Mouse (Mus musculus) CH12.LX (cell line): Measurements from ENCODE around the gene Dner. TPM values are rescaled to one million over a fixed set of nuclear protein-coding genes. Genes with fewer than 3 reads are reported as not detected.
A peak's percentile ranks its signal among the peaks of the same experiment; 100 is the strongest.

Experiments used
- DNase-seq: peaks from one replicate; pipeline ENCODE4 v3.0.0-alpha.2; 2013; ENCODE audit errors: extremely low read depth
- H3K27ac ChIP-seq: 2 replicates; pipeline ENCODE4 v1.5.1; 2012; ENCODE audit warnings: low read depth, mild to moderate bottlenecking, control low read depth, moderate library complexity; ENCODE audit not compliant: insufficient read depth
- H3K27me3 ChIP-seq: replicated peaks from 2 replicates; pipeline ENCODE3; 2012; ENCODE audit warnings: inconsistent platforms
- H3K36me3 ChIP-seq, 2 experiments: replicated peaks in 1 of 2; 2 replicates each; pipeline versions ENCODE3 to v1.6.1; 2012; ENCODE audit warnings: inconsistent platforms in 1 of 2, low read length in 1 of 2, mild to moderate bottlenecking in 1 of 2, mixed read lengths in 1 of 2, moderate library complexity in 1 of 2; ENCODE audit not compliant: control insufficient read depth in 1 of 2, insufficient read depth in 1 of 2
- H3K4me1 ChIP-seq, 2 experiments: 2 replicates each; pipeline ENCODE4 v1.6.1; 2012; ENCODE audit warnings: inconsistent platforms in 1 of 2, moderate library complexity in 1 of 2; ENCODE audit not compliant: insufficient read depth in 2 of 2, control insufficient read depth in 1 of 2
- H3K4me2 ChIP-seq: 2 replicates; pipeline ENCODE4 v1.6.1; 2012; ENCODE audit warnings: low read depth, mild to moderate bottlenecking, control low read depth; ENCODE audit not compliant: poor library complexity, insufficient read depth, severe bottlenecking
- H3K4me3 ChIP-seq, 3 experiments: fragments of 150-350 bp in 1 of 3; sonication (generic) in 1 of 3; replicated peaks in 1 of 3; 2 replicates each; pipeline versions ENCODE3 to v1.5.1; 2011 to 2012; ENCODE audit warnings: low read depth in 2 of 3, low read length in 2 of 3, mild to moderate bottlenecking in 2 of 3, moderate library complexity in 2 of 3, control low read depth in 1 of 3, improper control_type of control experiment in 1 of 3, inconsistent platforms in 1 of 3, mixed read lengths in 1 of 3; ENCODE audit not compliant: poor library complexity in 1 of 3
- H3K79me2 ChIP-seq: replicated peaks from 2 replicates; pipeline ENCODE4 v1.6.1; 2012; ENCODE audit warnings: mild to moderate bottlenecking, moderate library complexity; ENCODE audit not compliant: control insufficient read depth, poor library complexity, insufficient read depth, severe bottlenecking; ENCODE audit errors: extremely low read depth
- H3K9ac ChIP-seq: 2 replicates; pipeline ENCODE4 v1.6.1; 2012; ENCODE audit warnings: low read depth, mild to moderate bottlenecking, control low read depth, moderate library complexity; ENCODE audit not compliant: insufficient read depth
- H3K9me3 ChIP-seq: replicated peaks from 2 replicates; pipeline ENCODE3; 2012; ENCODE audit warnings: low read length, inconsistent platforms, mixed read lengths
- CHD2 ChIP-seq: IDR thresholded peaks from 2 replicates; pipeline ENCODE4 v1.6.1; 2011; ENCODE audit warnings: low read length, improper control_type of control experiment
- CTCF ChIP-seq, 2 experiments: IDR thresholded peaks in 1 of 2; conservative IDR thresholded peaks in 1 of 2; 2 replicates each; pipeline ENCODE4 v1.5.1; 2011 to 2012; ENCODE audit warnings: low read depth in 2 of 2, low read length in 2 of 2, improper control_type of control experiment in 1 of 2, inconsistent platforms in 1 of 2, mild to moderate bottlenecking in 1 of 2, moderate library complexity in 1 of 2
- ELF1 ChIP-seq: IDR thresholded peaks from 2 replicates; pipeline ENCODE4 v1.6.1; 2014; ENCODE audit warnings: low read depth, mild to moderate bottlenecking, inconsistent platforms, low read length, improper control_type of control experiment
- GABPA ChIP-seq: IDR thresholded peaks from 2 replicates; pipeline ENCODE4 v1.6.1; 2012; ENCODE audit warnings: low read depth, low read length, improper control_type of control experiment, inconsistent platforms; ENCODE audit not compliant: insufficient replicate concordance
- JUN ChIP-seq: IDR thresholded peaks from 2 replicates; pipeline ENCODE4 v1.6.1; 2011; ENCODE audit warnings: low read depth, mild to moderate bottlenecking, low read length, improper control_type of control experiment, moderate library complexity; ENCODE audit not compliant: insufficient read depth
- MAX ChIP-seq: IDR thresholded peaks from 2 replicates; pipeline ENCODE4 v1.6.1; 2011; ENCODE audit warnings: low read length, improper control_type of control experiment
- MEF2A ChIP-seq: IDR thresholded peaks from 2 replicates; pipeline ENCODE4 v1.6.1; 2014; ENCODE audit warnings: low read depth, mild to moderate bottlenecking, inconsistent platforms, low read length, improper control_type of control experiment, borderline replicate concordance
- MYC ChIP-seq: IDR thresholded peaks from 2 replicates; pipeline ENCODE4 v1.6.1; 2011; ENCODE audit warnings: low read depth, mild to moderate bottlenecking, improper control_type of control experiment, low read length
- NELFE ChIP-seq: IDR thresholded peaks from 2 replicates; pipeline ENCODE4 v1.6.1; 2011; ENCODE audit warnings: low read depth, low read length, improper control_type of control experiment
- POLR2AphosphoS2 ChIP-seq: IDR thresholded peaks from 2 replicates; pipeline ENCODE4 v1.6.1; 2011; ENCODE audit warnings: low read depth, low read length, improper control_type of control experiment
- RAD21 ChIP-seq: IDR thresholded peaks from 2 replicates; pipeline ENCODE4 v1.6.1; 2011; ENCODE audit warnings: low read depth, mild to moderate bottlenecking, low read length, improper control_type of control experiment, moderate library complexity
- SIN3A ChIP-seq: IDR thresholded peaks from 2 replicates; pipeline ENCODE4 v1.6.1; 2012; ENCODE audit warnings: low read length, improper control_type of control experiment, inconsistent platforms
- SMC3 ChIP-seq: IDR thresholded peaks from 2 replicates; pipeline ENCODE4 v1.6.1; 2011; ENCODE audit warnings: low read depth, low read length, improper control_type of control experiment
- TBP ChIP-seq: conservative IDR thresholded peaks from 2 replicates; pipeline ENCODE4 v1.6.1; 2011; ENCODE audit warnings: low read depth, low read length, improper control_type of control experiment
- TCF12 ChIP-seq: IDR thresholded peaks from 2 replicates; pipeline ENCODE4 v1.6.1; 2014; ENCODE audit warnings: low read depth, mild to moderate bottlenecking, inconsistent platforms, low read length, improper control_type of control experiment
- USF2 ChIP-seq: conservative IDR thresholded peaks from 2 replicates; pipeline ENCODE4 v1.6.1; 2011; ENCODE audit warnings: low read depth, low read length, improper control_type of control experiment
- ZC3H11A ChIP-seq: IDR thresholded peaks from 2 replicates; pipeline ENCODE4 v1.6.1; 2012; ENCODE audit warnings: low read depth, mild to moderate bottlenecking, inconsistent platforms, low read length, improper control_type of control experiment
- ZKSCAN1 ChIP-seq: IDR thresholded peaks from 2 replicates; pipeline ENCODE4 v1.6.1; 2012; ENCODE audit warnings: low read depth, inconsistent platforms, low read length, improper control_type of control experiment, borderline replicate concordance
- dilution Hi-C: fragments of 300-500 bp; cut with MboI; formaldehyde crosslinking; loops from 2 replicates; pipeline ENCODE4 v1.14.3; 2020; ENCODE audit warnings: low sequenced_read_pairs; ENCODE audit not compliant: extremely low pct_unique_long_range_greater_than_20kb, extremely low pct_ligation_motif_present
- in situ Hi-C: fragments of 300-500 bp; cut with MboI; formaldehyde crosslinking; loops from 3 replicates; pipeline ENCODE4 v1.14.3; 2019; ENCODE audit warnings: low sequenced_read_pairs, low pct_ligation_motif_present, low pct_unique_long_range_greater_than_20kb, mixed read lengths
- polyA plus RNA-seq: library from polyadenylated mRNA; unstranded; fragments of >175 nt; gene quantifications from 2 replicates; pipeline ENCODE4 v1.2.1, GENCODE M21; 2012; ENCODE audit warnings: low read depth; ENCODE audit not compliant: insufficient read length
- total RNA-seq, 2 experiments: library from RNA; depleted of rRNA; stranded (reverse); fragments of 300-350 nt in 1 of 2; fragments of >200 nt in 1 of 2; gene quantifications; 2 replicates each; pipeline ENCODE4 v1.2.3; 2012 to 2014

Dner gene
- total and polyA plus RNA-seq, 3 experiments = not detected

- in situ Hi-C loops = no loop called here
- H3K36me3 ChIP-seq = no peaks in the 10 kb centered on the region
- H3K79me2 ChIP-seq = no peaks in the 10 kb centered on the region
- TF ChIP-seq CHD2 = no peak
- TF ChIP-seq GABPA = no peak
- TF ChIP-seq MAX = no peak
- TF ChIP-seq ELF1 = no peak
- no peak for TF ChIP-seq ZC3H11A
- TF ChIP-seq SIN3A = no peak
- TF ChIP-seq SMC3 = no peak
- no peak for TF ChIP-seq POLR2AphosphoS2
- no peak for TF ChIP-seq MYC
- no peak for TF ChIP-seq TCF12
- TF ChIP-seq ZKSCAN1 = no peak
- no peak for TF ChIP-seq TBP
- no peak for TF ChIP-seq NELFE
- TF ChIP-seq CTCF (conservative IDR thresholded peaks at IDR 0.05 in 1 of 2, IDR thresholded peaks at IDR 0.05 in 1 of 2; ENCODE audit: low read depth in 2 of 2, low read length in 2 of 2) = no peak
- no peak for TF ChIP-seq RAD21
- TF ChIP-seq USF2 = no peak
- no peak overlapping the region for H3K4me3 ChIP-seq
- no peak overlapping the region for H3K9ac ChIP-seq
- DNase-seq = no peak
- peaks cover 0 to 5% of the 10 kb centered on the region in 2 experiments; a peak in 1 of 4 replicates for H3K4me1 ChIP-seq
- dilution Hi-C loops = no loop called here
- H3K4me2 ChIP-seq = no peak overlapping the region
- H3K27me3 ChIP-seq = no peaks in the 10 kb centered on the region
- no peak overlapping the region for H3K27ac ChIP-seq
- no peaks in the 10 kb centered on the region for H3K9me3 ChIP-seq
These were observed 287.1 kb downstream of the Dner start for GRCm38 (mm10) chr1:84408873-84409272.

DNA sequence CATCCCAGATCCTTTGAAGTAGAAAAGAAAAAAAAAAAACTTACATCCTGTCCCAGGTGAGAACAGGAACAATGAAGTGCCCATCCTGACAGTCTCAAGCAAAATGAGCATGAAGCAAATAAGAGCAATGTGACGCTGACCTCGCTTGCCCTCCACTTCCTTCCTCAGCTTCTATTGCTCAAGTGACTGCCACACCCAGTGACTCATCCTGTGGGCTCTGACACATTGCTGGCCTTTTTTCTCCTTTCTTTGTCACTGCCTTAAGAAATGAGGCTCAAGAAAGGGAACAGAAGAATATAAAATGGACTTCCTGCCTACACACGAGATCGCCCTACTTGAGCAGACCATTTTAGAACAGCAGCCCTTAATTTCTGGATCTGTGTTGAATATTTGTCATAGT lies 289.1 kb downstream of the Dner start:
- in situ Hi-C loops (no loop called here), dilution Hi-C loops (no loop called here)
- H3K9me3 ChIP-seq = no peaks in the 10 kb centered on the region
- DNase-seq = peak; percentile 35
- no peaks in the 10 kb centered on the region for H3K36me3 ChIP-seq
- no peaks in the 10 kb centered on the region for H3K27me3 ChIP-seq
- H3K4me1 ChIP-seq = peaks cover 0 to 5% of the 10 kb centered on the region in 2 experiments; a peak in 1 of 4 replicates
- H3K27ac ChIP-seq = no peak overlapping the region
- no peak overlapping the region for H3K4me3 ChIP-seq
- H3K79me2 ChIP-seq = no peaks in the 10 kb centered on the region
- H3K9ac ChIP-seq = no peak overlapping the region
- H3K4me2 ChIP-seq = no peak overlapping the region
- TF ChIP-seq JUN (no peak), CTCF (conservative IDR thresholded peaks at IDR 0.05 in 1 of 2, IDR thresholded peaks at IDR 0.05 in 1 of 2; ENCODE audit: low read depth in 2 of 2, low read length in 2 of 2) (no peak), MEF2A (no peak)
